Mouse (Mus musculus): ENCODE results near the gene Cd300a. TPM values are rescaled to one million over a fixed set of nuclear protein-coding genes. Genes with fewer than 3 reads are reported as not detected.

Cd300a gene
- polyA plus RNA-seq (2014; fragmentation: Nextera tagmentation; extraction: Ambion mirVana): 0.72 and 1.7 TPM in 2 replicates

DNA sequence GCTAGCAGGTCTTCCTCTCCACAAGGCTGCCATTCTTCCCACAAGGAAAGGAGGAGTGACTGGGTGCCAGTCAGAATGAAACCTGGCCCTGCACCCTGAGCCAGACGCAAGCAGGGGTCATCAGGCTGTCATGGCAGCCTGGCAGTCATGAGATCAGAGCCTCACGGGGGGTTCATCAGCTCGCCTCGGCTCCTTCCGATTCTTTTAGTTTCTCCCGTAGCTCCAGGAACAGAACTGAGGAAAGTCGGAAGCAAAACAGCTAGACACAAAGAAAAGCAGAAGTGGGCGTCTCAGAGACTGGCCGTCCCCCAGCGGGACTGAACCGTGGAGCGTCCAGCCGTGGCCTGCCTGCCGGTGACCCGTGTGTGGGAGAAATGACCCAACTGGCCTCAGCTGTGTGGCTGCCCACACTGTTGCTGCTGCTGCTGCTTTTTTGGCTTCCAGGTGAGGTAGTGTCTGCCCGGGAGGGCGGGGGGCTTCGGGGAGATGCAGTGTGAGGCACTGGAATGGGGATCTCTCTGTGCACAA is at the start of gene Cd300a:
TSS of gene Cd300a (plus strand) at position 51 of the 528 bp plus-strand sequence.
- H3K9ac ChIP-seq (replicated peaks; ENCODE audit: low read length): no peak within 1 kb of the TSS
- no peaks in the 10 kb centered on the region for H3K4me1 ChIP-seq (ENCODE audit: control insufficient read depth, insufficient read depth, low read length)
- H3K36me3 ChIP-seq (ENCODE audit: control insufficient read depth, insufficient read depth, low read length): no peaks in the 10 kb centered on the region
- DNase-seq (no peak), ATAC-seq (ENCODE audit: low FRiP score, low TSS enrichment) (no peak)
- no peak within 1 kb of the TSS for H3K4me2 ChIP-seq (ENCODE audit: low read length)
- no peak within 1 kb of the TSS for H3K4me3 ChIP-seq (replicated peaks; ENCODE audit: low read depth, low read length)
- H3K27ac ChIP-seq (replicated peaks; ENCODE audit: low read depth, low read length): no peak within 1 kb of the TSS
- H3K9me3 ChIP-seq (ENCODE audit: control insufficient read depth, low read length): no peaks in the 10 kb centered on the region
- H3K27me3 ChIP-seq (ENCODE audit: control insufficient read depth, insufficient read depth, low read length): no peaks in the 10 kb centered on the region
- 39% methylated on average over 18 of the region's 18 CpGs for WGBS

- DNase-seq (peak; percentile 38), ATAC-seq (ENCODE audit: low FRiP score, low TSS enrichment) (no peak)
- Histone ChIP-seq H3K4me1 (ENCODE audit: control insufficient read depth, insufficient read depth, low read length) (0 out of 2 replicates have a peak, but pooled peaks cover 8% of the 10 kb centered on the region), H3K27ac (replicated peaks; ENCODE audit: low read depth, low read length) (peak overlapping the region; percentile 49; the same call in 1 of the 2 replicates), H3K4me3 (replicated peaks; ENCODE audit: low read depth, low read length) (no peak overlapping the region), H3K36me3 (ENCODE audit: control insufficient read depth, insufficient read depth, low read length) (no peaks in the 10 kb centered on the region), H3K4me2 (ENCODE audit: low read length) (no peak overlapping the region), H3K27me3 (ENCODE audit: control insufficient read depth, insufficient read depth, low read length) (peaks cover 1% of the 10 kb centered on the region; the same call in 1 of the 2 replicates), H3K9me3 (ENCODE audit: control insufficient read depth, low read length) (no peaks in the 10 kb centered on the region), H3K9ac (replicated peaks; ENCODE audit: low read length) (0 out of 2 replicates have a peak overlapping the region, but pooled peaks have one; percentile 0)
- WGBS: 6% methylated on average over 8 of the region's 8 CpGs
Measured at GRCm38 (mm10) chr11:114843818-114844463, 45.9 kb upstream of the Cd300a start.

DNA sequence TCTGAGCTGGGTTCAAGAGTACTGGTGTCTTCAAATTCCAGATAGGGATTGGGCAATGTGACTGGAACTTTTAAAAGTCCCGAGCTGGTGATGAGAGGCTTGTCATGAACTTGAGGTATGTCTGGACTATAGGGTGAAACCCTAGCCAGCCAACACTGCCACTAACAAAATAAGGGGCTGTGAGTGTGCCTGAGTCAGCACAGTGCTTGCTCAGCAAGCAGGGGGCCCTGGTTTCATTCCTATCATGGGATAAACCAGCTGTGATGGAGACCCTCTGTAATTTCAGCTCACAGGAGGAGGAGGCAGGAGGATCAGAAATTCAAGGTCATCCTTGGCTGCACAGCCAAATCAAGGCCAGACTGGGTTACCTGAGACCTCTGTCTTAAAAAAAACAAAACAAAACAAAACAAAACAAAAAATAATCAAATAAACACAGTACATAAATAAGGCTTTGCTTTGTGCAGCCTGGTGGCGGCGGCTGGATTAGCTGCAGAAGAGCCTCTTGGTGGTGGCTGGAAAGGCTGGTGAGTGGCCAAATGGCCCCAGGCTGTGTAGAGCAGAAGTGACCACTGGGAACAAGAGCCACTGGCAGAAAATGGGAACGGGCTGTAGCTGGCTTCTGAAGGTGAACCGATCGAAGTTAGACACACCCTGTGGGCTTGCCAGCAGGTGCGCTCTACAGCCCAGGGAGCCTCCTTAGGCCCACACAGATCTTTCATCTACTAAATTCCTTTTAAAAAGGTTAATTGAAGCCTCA is 45.2 kb upstream of the Cd300a start:
- no peak overlapping the region for H3K4me2 ChIP-seq (ENCODE audit: low read length)
- no peak for ATAC-seq (ENCODE audit: low FRiP score, low TSS enrichment)
- H3K27me3 ChIP-seq (ENCODE audit: control insufficient read depth, insufficient read depth, low read length): peaks cover 8% of the 10 kb centered on the region
- no peaks in the 10 kb centered on the region for H3K9me3 ChIP-seq (ENCODE audit: control insufficient read depth, low read length)
- H3K9ac ChIP-seq (replicated peaks; ENCODE audit: low read length): 0 out of 2 replicates have a peak overlapping the region, but pooled peaks have one; percentile 0
- H3K36me3 ChIP-seq (ENCODE audit: control insufficient read depth, insufficient read depth, low read length): no peaks in the 10 kb centered on the region
- no peak for DNase-seq
- no peak overlapping the region for H3K27ac ChIP-seq (replicated peaks; ENCODE audit: low read depth, low read length)
- H3K4me3 ChIP-seq (replicated peaks; ENCODE audit: low read depth, low read length): no peak overlapping the region
- H3K4me1 ChIP-seq (ENCODE audit: control insufficient read depth, insufficient read depth, low read length): 0 out of 2 replicates have a peak, but pooled peaks cover 8% of the 10 kb centered on the region
- 66% methylated on average over 7 of the region's 7 CpGs for WGBS

DNA sequence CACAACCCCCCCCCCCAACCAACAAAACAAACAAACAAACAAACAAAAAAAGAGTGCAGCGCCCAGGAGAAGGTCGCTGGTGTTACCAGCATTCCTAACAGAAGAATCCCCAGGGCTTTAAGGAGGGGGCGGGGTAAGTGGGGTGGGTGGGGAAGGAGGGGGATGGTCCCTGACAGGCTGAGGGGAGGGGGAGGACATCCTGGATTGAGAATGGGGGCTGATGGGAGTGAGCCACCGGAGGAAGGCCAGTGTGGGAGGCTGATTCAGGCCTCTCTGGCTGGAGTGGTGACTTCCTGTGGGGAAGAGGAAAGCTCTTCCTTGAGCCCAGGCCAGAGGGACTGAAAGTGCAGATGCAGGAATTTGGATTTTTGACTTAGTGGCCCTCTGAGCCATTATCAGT is 43.5 kb upstream of the Cd300a start:
- Histone ChIP-seq H3K9ac (replicated peaks; ENCODE audit: low read length) (no peak overlapping the region), H3K9me3 (ENCODE audit: control insufficient read depth, low read length) (no peaks in the 10 kb centered on the region), H3K27ac (replicated peaks; ENCODE audit: low read depth, low read length) (no peak overlapping the region), H3K4me2 (ENCODE audit: low read length) (no peak overlapping the region), H3K36me3 (ENCODE audit: control insufficient read depth, insufficient read depth, low read length) (no peaks in the 10 kb centered on the region), H3K4me1 (ENCODE audit: control insufficient read depth, insufficient read depth, low read length) (peaks cover 16% of the 10 kb centered on the region; the same call in 1 of the 2 replicates), H3K4me3 (replicated peaks; ENCODE audit: low read depth, low read length) (no peak overlapping the region), H3K27me3 (ENCODE audit: control insufficient read depth, insufficient read depth, low read length) (peaks cover 25% of the 10 kb centered on the region)
- DNase-seq (no peak), ATAC-seq (ENCODE audit: low FRiP score, low TSS enrichment) (no peak)
- WGBS: 82% methylated on average over 4 of the region's 4 CpGs

DNA sequence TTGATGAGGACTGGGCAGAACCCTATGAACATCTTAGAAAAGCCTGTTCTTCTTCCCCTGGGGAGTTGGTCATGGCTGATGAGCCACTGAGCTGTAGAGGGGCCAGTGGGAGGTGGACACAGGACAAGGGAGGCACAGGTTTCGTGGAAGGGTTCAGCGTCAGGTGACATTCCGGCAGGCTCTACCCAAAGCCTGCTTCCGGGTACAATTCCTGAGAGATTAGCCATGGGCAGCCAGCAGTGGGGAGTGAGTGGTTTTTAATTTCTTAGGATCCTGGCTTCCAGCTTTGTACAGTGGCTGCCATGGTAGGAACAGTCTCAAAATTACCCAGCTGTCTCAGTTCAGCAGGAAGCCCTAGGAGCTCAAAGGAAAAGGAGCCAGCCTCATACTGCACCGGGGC is 42.8 kb upstream of the Cd300a start:
- H3K4me1 ChIP-seq (ENCODE audit: control insufficient read depth, insufficient read depth, low read length): peaks cover 22% of the 10 kb centered on the region
- ATAC-seq (ENCODE audit: low FRiP score, low TSS enrichment) (no peak), DNase-seq (no peak)
- no peak overlapping the region for H3K9ac ChIP-seq (replicated peaks; ENCODE audit: low read length)
- no peaks in the 10 kb centered on the region for H3K9me3 ChIP-seq (ENCODE audit: control insufficient read depth, low read length)
- no peak overlapping the region for H3K27ac ChIP-seq (replicated peaks; ENCODE audit: low read depth, low read length)
- H3K4me2 ChIP-seq (ENCODE audit: low read length): no peak overlapping the region
- H3K27me3 ChIP-seq (ENCODE audit: control insufficient read depth, insufficient read depth, low read length): peaks cover 32% of the 10 kb centered on the region
- WGBS: 85% methylated on average over 5 of the region's 5 CpGs
- H3K4me3 ChIP-seq (replicated peaks; ENCODE audit: low read depth, low read length): no peak overlapping the region
- no peaks in the 10 kb centered on the region for H3K36me3 ChIP-seq (ENCODE audit: control insufficient read depth, insufficient read depth, low read length)

DNA sequence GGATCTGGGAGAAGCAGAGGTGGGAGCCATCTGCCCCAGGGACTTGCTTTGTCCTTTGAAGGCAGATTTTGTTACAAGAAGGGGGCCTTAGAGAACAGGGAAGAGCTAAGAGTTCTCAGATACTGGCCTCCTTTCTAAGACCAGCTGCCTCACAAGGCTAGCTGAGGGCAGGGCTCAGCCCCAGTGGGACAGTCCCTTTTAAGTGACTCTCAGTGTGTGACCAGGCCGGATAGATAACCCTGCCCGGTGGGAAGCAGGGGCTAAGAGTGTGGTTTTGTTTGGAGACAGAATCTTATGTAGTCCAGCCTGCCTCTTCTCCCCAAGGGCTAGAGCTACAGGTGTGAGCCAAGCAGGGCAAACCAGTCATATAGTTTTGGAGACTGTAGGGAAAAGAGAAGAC is 40.3 kb upstream of the Cd300a start:
- Histone ChIP-seq H3K9me3 (ENCODE audit: control insufficient read depth, low read length) (no peaks in the 10 kb centered on the region), H3K27ac (replicated peaks; ENCODE audit: low read depth, low read length) (no peak overlapping the region), H3K4me3 (replicated peaks; ENCODE audit: low read depth, low read length) (no peak overlapping the region), H3K36me3 (ENCODE audit: control insufficient read depth, insufficient read depth, low read length) (no peaks in the 10 kb centered on the region), H3K9ac (replicated peaks; ENCODE audit: low read length) (no peak overlapping the region), H3K27me3 (ENCODE audit: control insufficient read depth, insufficient read depth, low read length) (peaks cover 50% of the 10 kb centered on the region), H3K4me2 (ENCODE audit: low read length) (no peak overlapping the region), H3K4me1 (ENCODE audit: control insufficient read depth, insufficient read depth, low read length) (peaks cover 17% of the 10 kb centered on the region)
- DNase-seq (no peak), ATAC-seq (ENCODE audit: low FRiP score, low TSS enrichment) (no peak)
- WGBS: 6% methylated on average over 2 of the region's 2 CpGs

GRCm38 (mm10) chr11:114850066-114850451 is 39.8 kb upstream of the Cd300a start:
- 16% methylated on average over 5 of the region's 5 CpGs for WGBS
- no peak overlapping the region for H3K4me3 ChIP-seq (replicated peaks; ENCODE audit: low read depth, low read length)

DNA sequence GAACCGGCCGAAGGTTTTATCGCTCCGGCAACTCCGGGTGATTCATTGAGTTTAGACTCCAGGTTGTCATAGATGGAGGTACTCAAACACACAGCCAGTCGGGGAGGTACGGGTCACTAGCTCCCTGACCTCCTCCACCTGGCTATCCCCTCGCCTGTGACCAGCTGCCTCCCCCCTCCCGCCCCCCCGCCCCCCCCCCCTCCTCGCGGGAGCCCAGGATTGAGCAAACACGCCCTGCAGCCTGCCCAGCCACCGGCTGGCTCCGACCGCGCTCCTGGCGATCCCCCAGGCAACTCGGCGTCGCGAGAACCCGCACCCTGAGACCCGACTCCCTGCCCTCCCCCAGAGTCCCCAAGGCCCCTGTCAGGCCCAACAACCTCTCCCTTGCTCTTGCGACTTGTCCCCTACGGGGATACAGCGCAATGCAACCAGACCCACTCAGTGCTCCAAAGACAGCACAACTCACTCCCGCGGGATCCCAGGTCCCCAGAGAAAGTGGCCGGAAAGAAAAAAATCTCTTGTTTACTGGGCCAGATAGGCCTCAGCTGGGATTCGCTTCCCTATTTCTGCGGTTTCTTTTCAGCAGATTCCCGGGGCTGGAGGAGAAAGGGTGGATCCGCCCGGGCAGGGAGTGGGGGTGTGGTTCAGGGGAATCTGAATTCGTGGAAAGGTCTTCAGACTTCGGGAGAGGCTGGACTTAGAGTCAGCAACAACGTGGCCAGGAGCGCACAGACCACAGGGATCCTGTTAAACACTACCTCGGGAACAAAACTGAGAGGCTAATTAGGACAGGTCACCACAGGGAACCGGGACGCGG is 39.2 kb upstream of the Cd300a start, which contains the start of gene Gprc5c:
TSS of gene Gprc5c (plus strand) at position 701 of the 817 bp plus-strand sequence.
- H3K36me3 ChIP-seq (ENCODE audit: control insufficient read depth, insufficient read depth, low read length): no peaks in the 10 kb centered on the region
- ATAC-seq (ENCODE audit: low FRiP score, low TSS enrichment) (no peak), DNase-seq (peak; percentile 53)
- peaks cover 17% of the 10 kb centered on the region for H3K4me1 ChIP-seq (ENCODE audit: control insufficient read depth, insufficient read depth, low read length)
- H3K27ac ChIP-seq (replicated peaks; ENCODE audit: low read depth, low read length): no peak within 1 kb of the TSS
- H3K9ac ChIP-seq (replicated peaks; ENCODE audit: low read length): peak within 1 kb of the TSS; percentile 51
- WGBS: under 1% methylated on average over 38 of the region's 43 CpGs
- H3K4me3 ChIP-seq (replicated peaks; ENCODE audit: low read depth, low read length): peak within 1 kb of the TSS; percentile 52
- peak within 1 kb of the TSS; percentile 97 for H3K4me2 ChIP-seq (ENCODE audit: low read length)
- H3K27me3 ChIP-seq (ENCODE audit: control insufficient read depth, insufficient read depth, low read length): peaks cover 50% of the 10 kb centered on the region
- no peaks in the 10 kb centered on the region for H3K9me3 ChIP-seq (ENCODE audit: control insufficient read depth, low read length)

More at GRCm38 (mm10) chr11:114850066-114850451, 39.8 kb upstream of the Cd300a start:
- no peak overlapping the region for H3K9ac ChIP-seq (replicated peaks; ENCODE audit: low read length)
- H3K9me3 ChIP-seq (ENCODE audit: control insufficient read depth, low read length): no peaks in the 10 kb centered on the region
- peak overlapping the region; percentile 97; the same call in 1 of the 2 replicates for H3K4me2 ChIP-seq (ENCODE audit: low read length)
- H3K27me3 ChIP-seq (ENCODE audit: control insufficient read depth, insufficient read depth, low read length): peaks cover 50% of the 10 kb centered on the region
- H3K27ac ChIP-seq (replicated peaks; ENCODE audit: low read depth, low read length): no peak overlapping the region
- H3K36me3 ChIP-seq (ENCODE audit: control insufficient read depth, insufficient read depth, low read length): no peaks in the 10 kb centered on the region
- peaks cover 17% of the 10 kb centered on the region for H3K4me1 ChIP-seq (ENCODE audit: control insufficient read depth, insufficient read depth, low read length)
- no peak for ATAC-seq (ENCODE audit: low FRiP score, low TSS enrichment)
- no peak for DNase-seq

Measured in midbrain, embryonic 14.5 days (tissue).